Mouse (Mus musculus) spleen, postnatal 10 days (tissue): Measurements from ENCODE around the gene Tekt1.
"Not testable (repeated sequence)": the region's sequence is repeated elsewhere in the genome, so short reads cannot be mapped to it uniquely, and the experiment has no call there.

Source experiments
- DNase-seq, 2 experiments: peaks; one replicate each; pipeline ENCODE4 v3.0.0; 2021 to 2022; ENCODE audit warnings: low spot score in 2 of 2

Gene Tekt1

GRCm38 (mm10) chr11:72389407-72390142 is 27.3 kb upstream of the Tekt1 start:
- DNase-seq: no peak

- no peak for DNase-seq
Measured at GRCm38 (mm10) chr11:72388113-72388529, 25.9 kb upstream of the Tekt1 start.

GRCm38 (mm10) chr11:72379351-72379750 is 17.1 kb upstream of the Tekt1 start:
- no peak for DNase-seq

GRCm38 (mm10) chr11:72378222-72378621 is 16.0 kb upstream of the Tekt1 start:
- DNase-seq: no peak

- DNase-seq: no peak
Measured at GRCm38 (mm10) chr11:72376562-72376961, 14.3 kb upstream of the Tekt1 start.

- no peak for DNase-seq
Measured at GRCm38 (mm10) chr11:72369904-72370672, 7.8 kb upstream of the Tekt1 start.

GRCm38 (mm10) chr11:72367934-72368674 is 5.9 kb upstream of the Tekt1 start:
- DNase-seq: no peak

- DNase-seq: no peak
Measured at GRCm38 (mm10) chr11:72366126-72366525, 3.9 kb upstream of the Tekt1 start.

- DNase-seq: no peak
Measured at GRCm38 (mm10) chr11:72364526-72364925, 2.3 kb upstream of the Tekt1 start.

GRCm38 (mm10) chr11:72363523-72364240 is 1.4 kb upstream of the Tekt1 start:
- DNase-seq: no peak

GRCm38 (mm10) chr11:72361385-72362346 is 576 bp downstream of the Tekt1 start:
- DNase-seq: peak in 1 of 2 experiments; percentile 55

- DNase-seq: peak; percentile 64 to 84
Measured at GRCm38 (mm10) chr11:72354971-72355728, 7.1 kb downstream of the Tekt1 start.

- DNase-seq: no peak
Measured at GRCm38 (mm10) chr11:72353186-72353585, 9.1 kb downstream of the Tekt1 start.

GRCm38 (mm10) chr11:72352272-72352671 is 10.0 kb downstream of the Tekt1 start:
- DNase-seq: no peak

GRCm38 (mm10) chr11:72349652-72350051 is 12.6 kb downstream of the Tekt1 start:
- DNase-seq: no peak

- DNase-seq: no peak
Measured at GRCm38 (mm10) chr11:72349016-72349415, 13.2 kb downstream of the Tekt1 start.

- no peak for DNase-seq
Measured at GRCm38 (mm10) chr11:72348563-72348962, 13.7 kb downstream of the Tekt1 start.

- DNase-seq: no peak
Measured at GRCm38 (mm10) chr11:72344486-72344885, 17.8 kb downstream of the Tekt1 start.

- DNase-seq: peak; percentile 18 to 74
Measured at GRCm38 (mm10) chr11:72343904-72344303, 18.3 kb downstream of the Tekt1 start.

GRCm38 (mm10) chr11:72343238-72343625 is 19.0 kb downstream of the Tekt1 start:
- DNase-seq: not testable (repeated sequence)
